In genomic region chr5:30423572-30424244, GRCm38 (mm10) we compare ENCODE assay signal across 8 mouse cellular contexts. TPM values are rescaled to one million over a fixed set of nuclear protein-coding genes. Genes with fewer than 3 reads are reported as not detected.
A peak's percentile ranks its signal among the peaks of the same experiment; 100 is the strongest.
DNase-seq lines count a peak whose midpoint lies in the region; ATAC-seq and TF ChIP-seq lines count a peak whose summit lies in the region.

No protein-coding gene starts in this region.

- H3K4me1 ChIP-seq in bone marrow macrophage, adult 2 months (ENCODE audit: control insufficient read depth, insufficient read depth, low read length), result no peaks in the 10 kb centered on the region
- 0 out of 2 replicates have a peak, but pooled peaks cover 7% of the 10 kb centered on the region for H3K4me1 ChIP-seq in hindbrain, postnatal 0 days (ENCODE audit: insufficient read depth, low read length)
- peaks cover 9% of the 10 kb centered on the region; the same call in 1 of the 2 replicates for H3K4me1 ChIP-seq in limb, embryonic 15.5 days

- no peak overlapping the region for H3K27ac ChIP-seq in bone marrow macrophage, adult 2 months (ENCODE audit: insufficient read depth, low read depth, low read length)
- H3K27ac ChIP-seq in hindbrain, postnatal 0 days, result no peak overlapping the region
- H3K27ac ChIP-seq in limb, embryonic 15.5 days, result no peak overlapping the region

- ATAC-seq in hindbrain, postnatal 0 days, result peak; percentile 83
- ATAC-seq in limb, embryonic 15.5 days (ENCODE audit: insufficient number of reproducible peaks, low FRiP score, low TSS enrichment, low read depth), result peak; percentile 15; the same call in 1 of the 2 replicates
- no peak for ATAC-seq in activated CD4-positive, CD25-positive, alpha-beta regulatory T cell, adult 4 months

- DNase-seq in right cerebral cortex, adult 18-20 months, result peak; percentile 44
- DNase-seq in right cerebral cortex, postnatal 36 days (ENCODE audit: low spot score in 2 of 2), result no peak
- peak; percentile 16 for DNase-seq in fibroblast of lung, adult 2 months (ENCODE audit: low read depth)
- DNase-seq in hindbrain, postnatal 0 days (ENCODE audit: low spot score), result peak; percentile 79
- peak; percentile 20 for DNase-seq in retina, adult 2 months (ENCODE audit: low read depth, low spot score)

- H3K36me3 ChIP-seq in hindbrain, postnatal 0 days (ENCODE audit: insufficient read depth, low read length), result no peaks in the 10 kb centered on the region
- H3K36me3 ChIP-seq in limb, embryonic 15.5 days, result no peaks in the 10 kb centered on the region

- peak; percentile 52 for TF ChIP-seq CTCF in bone marrow macrophage, adult 2 months (IDR thresholded peaks at IDR 0.05; ENCODE audit: low read depth, low read length)
- TF ChIP-seq CTCF in hindbrain, postnatal 0 days (IDR thresholded peaks at IDR 0.05; ENCODE audit: low read depth), result peak; percentile 81

- H3K27me3 ChIP-seq in hindbrain, postnatal 0 days (ENCODE audit: insufficient read depth, low read length), result no peaks in the 10 kb centered on the region
- H3K27me3 ChIP-seq in limb, embryonic 15.5 days, result no peaks in the 10 kb centered on the region

- no peak overlapping the region for H3K9ac ChIP-seq in hindbrain, postnatal 0 days (replicated peaks; ENCODE audit: low read length)
- H3K9ac ChIP-seq in limb, embryonic 15.5 days, result no peak overlapping the region

- WGBS in hindbrain, postnatal 0 days, result 26% methylated on average over 8 of the region's 8 CpGs
- 18% methylated on average over 8 of the region's 8 CpGs for WGBS in limb, embryonic 15.5 days

- H3K4me3 ChIP-seq in bone marrow macrophage, adult 2 months (ENCODE audit: insufficient read depth, low read length), result no peak overlapping the region
- H3K4me3 ChIP-seq in hindbrain, postnatal 0 days (ENCODE audit: low read length), result no peak overlapping the region
- no peak overlapping the region for H3K4me3 ChIP-seq in limb, embryonic 15.5 days

- TF ChIP-seq POLR2A in bone marrow macrophage, adult 2 months (IDR thresholded peaks at IDR 0.05; ENCODE audit: borderline replicate concordance, low read depth, low read length), result no peak

- no peaks in the 10 kb centered on the region for H3K9me3 ChIP-seq in hindbrain, postnatal 0 days (ENCODE audit: low read length)
- H3K9me3 ChIP-seq in limb, embryonic 15.5 days, result no peaks in the 10 kb centered on the region

- H3K4me2 ChIP-seq in hindbrain, postnatal 0 days (ENCODE audit: low read depth, low read length), result no peak overlapping the region
- no peak overlapping the region for H3K4me2 ChIP-seq in limb, embryonic 15.5 days

RNA-seq across cellular contexts. Expression of gene Otof, which starts 38.0 kb away (rescaled TPM):
- polyA plus RNA-seq in bone marrow macrophage, adult 2 months (2012; ENCODE audit: insufficient read depth, insufficient read length, missing spikeins), result not detected in 2 replicates
- 12.2 and 13.0 TPM in 2 replicates for total RNA-seq in hindbrain, postnatal 0 days (2014; rRNA removed)
- polyA plus RNA-seq in hindbrain, postnatal 0 days (2015; fragmentation: Nextera tagmentation; extraction: Ambion mirVana), result 5.5 and 7.1 TPM in 2 replicates
- polyA plus RNA-seq in limb, embryonic 15.5 days (2015; fragmentation: Nextera tagmentation; extraction: Ambion mirVana), result 0.30 and 0.33 TPM in 2 replicates
- not detected for polyA plus RNA-seq in activated CD4-positive, CD25-positive, alpha-beta regulatory T cell, adult 4 months (2017; shearing (Covaris generic))

RNA-seq across cellular contexts. Expression of gene 1700001C02Rik, which starts 42.1 kb away (rescaled TPM):
- polyA plus RNA-seq in bone marrow macrophage, adult 2 months (2012; ENCODE audit: insufficient read depth, insufficient read length, missing spikeins), result not detected in 2 replicates
- total RNA-seq in hindbrain, postnatal 0 days (2014; rRNA removed), result 0.72 TPM in 1 of 2 replicates, not detected in the other
- 3.4 and 4.0 TPM in 2 replicates for polyA plus RNA-seq in hindbrain, postnatal 0 days (2015; fragmentation: Nextera tagmentation; extraction: Ambion mirVana)
- not detected in 2 replicates for polyA plus RNA-seq in limb, embryonic 15.5 days (2015; fragmentation: Nextera tagmentation; extraction: Ambion mirVana)
- polyA plus RNA-seq in activated CD4-positive, CD25-positive, alpha-beta regulatory T cell, adult 4 months (2017; shearing (Covaris generic)), result not detected

Comparison
In these comparisons a context has a peak if more than half of its experiments do, and no peak if none do; other contexts are left out.
1. DNase-seq: peak in right cerebral cortex, adult 18-20 months (single experiment), fibroblast of lung, adult 2 months (single experiment), hindbrain, postnatal 0 days (single experiment) and retina, adult 2 months (single experiment); none in right cerebral cortex, postnatal 36 days (0 of 2).